Mouse (Mus musculus): ENCODE data around the gene Nectin2.

Gene Nectin2

DNA sequence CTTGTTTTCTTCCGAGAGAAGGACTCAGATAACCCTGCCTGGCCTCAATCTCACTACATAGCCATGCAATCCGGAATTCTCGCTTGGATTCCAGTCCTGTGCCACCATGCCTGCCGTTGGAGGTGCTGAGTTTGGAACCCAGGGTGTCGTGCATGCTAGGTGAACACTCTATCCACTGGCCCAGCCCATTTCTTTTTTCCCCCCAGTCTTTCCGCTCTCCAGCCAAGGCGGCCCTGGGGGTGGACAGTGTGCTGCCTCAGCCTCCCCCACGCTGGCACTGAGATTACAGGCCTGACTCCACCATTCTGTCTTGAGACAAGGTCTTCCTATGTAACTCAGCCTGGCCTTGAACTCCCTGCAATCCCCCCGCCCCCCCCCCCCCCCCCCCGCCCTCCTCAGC lies 4.3 kb downstream of the Nectin2 start:
- no peak for DNase-seq (ENCODE audit: low read depth, low spot score)

DNA sequence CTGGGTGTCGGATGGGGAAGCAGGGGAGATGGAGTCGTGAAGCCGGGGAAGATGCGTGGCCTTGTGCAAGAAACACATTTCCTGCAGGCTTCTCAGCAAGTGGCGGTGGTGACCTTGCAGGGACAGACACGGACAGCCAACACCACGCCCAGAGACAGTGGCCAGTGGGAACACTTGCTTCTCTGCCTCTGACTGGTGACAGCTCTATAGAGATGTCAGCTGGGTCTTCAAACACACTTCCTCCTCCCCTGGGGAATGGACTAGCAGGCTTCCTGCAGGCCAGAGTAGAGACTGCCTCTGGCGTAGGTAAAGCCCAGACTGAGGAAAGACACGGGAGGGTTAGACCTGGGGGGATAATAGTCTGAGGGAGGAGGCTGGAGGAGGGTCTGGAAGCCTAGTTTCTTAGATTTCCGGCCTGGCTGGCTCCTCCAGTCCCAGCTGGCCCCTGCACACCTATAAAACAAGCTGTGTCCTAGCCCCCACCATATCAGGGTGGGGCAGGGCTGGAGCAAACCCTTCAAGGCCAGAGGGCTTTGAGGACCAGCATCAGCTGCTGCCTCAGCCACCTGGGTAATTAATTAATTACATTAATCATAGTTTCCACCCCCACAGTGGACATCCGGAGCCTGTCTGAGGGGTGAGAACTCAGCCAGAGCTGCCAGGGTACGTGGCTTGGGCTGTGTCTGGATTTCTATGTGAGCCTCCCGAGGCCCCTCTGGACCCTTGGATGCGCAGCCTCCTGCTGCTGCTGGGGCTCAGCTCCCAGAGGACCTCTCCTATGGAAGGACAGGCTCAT lies 5.5 kb downstream of the Nectin2 start:
- DNase-seq (ENCODE audit: low read depth, low spot score), result no peak

GRCm38 (mm10) chr7:19743791-19744190 lies 6.5 kb downstream of the Nectin2 start:
- no peak for DNase-seq (ENCODE audit: low read depth, low spot score)

DNA sequence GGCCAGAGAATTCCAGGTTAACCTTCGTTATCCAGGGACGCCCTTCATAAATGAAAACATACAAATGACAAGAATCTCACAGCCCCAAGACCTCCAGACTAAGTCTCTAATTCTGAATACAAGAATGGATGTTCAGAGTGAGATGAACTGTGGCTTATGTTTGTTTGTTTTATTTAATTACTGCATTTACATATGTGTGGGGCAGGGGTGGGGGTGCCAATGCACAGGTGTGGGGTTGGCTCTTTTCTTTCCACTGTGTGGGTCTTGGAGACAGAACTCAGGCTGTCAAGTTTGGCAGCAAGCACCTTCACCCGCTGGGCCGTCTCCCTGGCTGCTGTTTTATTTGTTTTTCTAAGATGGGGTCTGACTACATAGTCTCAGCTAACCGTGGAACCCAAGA lies 7.8 kb downstream of the Nectin2 start:
- DNase-seq (ENCODE audit: low read depth, low spot score), result no peak

DNA sequence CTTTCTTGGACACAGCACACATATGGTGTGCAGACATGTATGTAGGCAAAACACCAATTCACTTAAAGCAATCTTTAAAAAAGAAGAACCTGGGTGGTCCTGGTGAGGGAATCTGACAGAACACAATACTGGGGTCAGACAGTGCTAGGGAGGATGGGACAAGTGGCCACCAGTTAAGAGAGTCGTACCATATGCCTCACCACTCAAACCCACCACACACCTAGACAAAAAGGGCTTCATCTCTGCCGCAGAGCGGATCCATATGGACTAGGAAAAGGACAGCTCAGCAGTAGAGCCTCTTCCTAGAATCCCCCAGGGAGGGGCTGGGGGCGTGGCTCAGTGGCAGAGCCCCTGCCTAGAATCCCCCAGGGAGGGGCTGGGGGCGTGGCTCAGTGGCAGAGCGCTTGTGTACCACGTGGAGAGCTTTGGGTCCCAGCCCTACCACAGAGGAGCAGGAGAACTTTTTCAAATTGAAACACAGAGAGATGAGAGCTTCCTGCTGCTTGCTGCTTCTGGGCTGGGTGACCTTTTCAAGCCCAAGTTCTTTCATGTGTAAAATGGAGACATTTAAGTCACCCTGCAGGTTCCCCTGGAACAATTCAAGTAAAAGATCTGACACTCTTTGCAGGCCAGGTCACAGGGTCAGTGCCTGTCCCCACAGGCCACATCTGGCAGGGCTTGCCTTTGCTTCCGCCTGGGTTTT lies 8.8 kb downstream of the Nectin2 start:
- DNase-seq (ENCODE audit: low read depth, low spot score), result no peak

DNA sequence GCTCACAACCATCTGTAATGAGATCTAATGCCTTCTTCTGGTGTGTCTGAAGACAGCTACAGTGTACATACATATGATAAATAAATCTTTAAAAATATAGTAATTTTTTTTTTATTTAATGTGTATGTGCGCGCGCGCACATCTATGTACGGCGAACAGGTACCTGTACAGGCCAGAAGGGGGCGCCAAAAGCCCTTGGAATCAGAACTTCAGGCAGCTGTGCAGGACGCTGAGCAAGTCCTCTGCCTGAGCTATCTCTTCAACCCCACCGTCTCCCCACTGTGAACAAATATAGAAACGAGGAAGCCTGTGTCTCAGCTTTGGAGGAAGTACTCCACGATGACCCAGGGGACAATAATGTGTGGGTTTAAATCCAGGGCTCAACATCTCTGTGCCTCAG lies 10.0 kb downstream of the Nectin2 start:
- no peak for DNase-seq (ENCODE audit: low read depth, low spot score)

GRCm38 (mm10) chr7:19738771-19739170 lies 11.5 kb downstream of the Nectin2 start:
- DNase-seq (ENCODE audit: low read depth, low spot score), result no peak

DNA sequence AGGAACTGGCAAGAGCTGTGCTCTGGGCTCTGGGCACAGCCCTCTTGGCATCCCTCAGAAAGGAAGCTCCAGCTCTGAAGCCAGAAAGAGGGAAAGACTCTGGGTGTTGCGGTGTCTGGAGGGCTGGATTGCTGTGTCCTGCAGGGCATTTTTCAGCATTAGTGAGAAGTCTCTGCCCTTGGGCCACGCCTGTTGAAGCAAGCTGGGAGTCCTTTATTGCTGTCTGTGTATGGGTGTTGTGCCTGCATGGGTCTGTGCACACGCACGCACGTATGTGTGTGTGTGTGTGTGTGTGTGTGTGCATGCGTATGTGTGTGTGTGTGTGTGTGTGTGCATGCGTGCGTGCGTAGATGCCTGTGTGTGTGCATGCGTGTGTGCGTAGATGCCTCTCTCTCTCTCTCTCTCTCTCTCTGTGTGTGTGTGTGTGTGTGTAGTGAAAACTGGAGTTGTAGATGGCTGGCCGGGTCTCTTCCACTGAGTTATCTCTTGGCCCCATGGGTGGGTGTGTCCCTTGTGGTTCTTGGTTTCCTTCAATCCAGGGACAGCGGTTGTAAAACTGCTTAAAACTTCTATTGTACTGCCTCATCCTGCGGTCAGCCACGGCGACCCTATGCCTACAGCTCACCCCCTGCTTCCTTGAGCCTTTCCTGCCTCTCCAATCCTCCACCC lies 13.8 kb downstream of the Nectin2 start:
- DNase-seq (ENCODE audit: low read depth, low spot score), result no peak

DNA sequence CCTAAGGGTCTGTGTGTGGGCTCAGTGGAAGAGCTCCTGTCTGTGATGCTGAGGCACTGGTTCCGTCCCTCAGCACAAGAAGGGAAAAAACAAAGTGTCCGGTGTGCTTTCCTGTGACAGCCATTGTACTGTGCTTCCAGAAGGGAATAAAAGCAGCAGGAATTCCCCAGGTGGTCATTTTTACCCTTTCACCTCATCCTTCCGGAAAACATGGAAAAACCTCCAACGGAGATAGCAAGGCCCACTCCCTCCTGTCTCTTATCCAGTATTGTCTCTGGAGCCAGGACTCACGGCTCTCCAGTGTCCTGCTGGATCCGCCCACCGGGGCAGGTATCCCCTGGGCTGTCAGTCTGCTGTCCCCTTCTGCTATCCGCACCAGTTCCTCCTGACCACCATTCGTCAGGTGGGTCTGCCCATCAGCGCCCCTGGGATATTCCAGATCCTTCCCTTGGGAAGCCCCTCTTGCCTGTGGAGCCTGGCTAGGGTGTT lies 16.1 kb downstream of the Nectin2 start:
- DNase-seq (ENCODE audit: low read depth, low spot score), result no peak

- no peak for DNase-seq (ENCODE audit: low read depth, low spot score)
Measured at GRCm38 (mm10) chr7:19726541-19726940, 23.7 kb downstream of the Nectin2 start.

DNA sequence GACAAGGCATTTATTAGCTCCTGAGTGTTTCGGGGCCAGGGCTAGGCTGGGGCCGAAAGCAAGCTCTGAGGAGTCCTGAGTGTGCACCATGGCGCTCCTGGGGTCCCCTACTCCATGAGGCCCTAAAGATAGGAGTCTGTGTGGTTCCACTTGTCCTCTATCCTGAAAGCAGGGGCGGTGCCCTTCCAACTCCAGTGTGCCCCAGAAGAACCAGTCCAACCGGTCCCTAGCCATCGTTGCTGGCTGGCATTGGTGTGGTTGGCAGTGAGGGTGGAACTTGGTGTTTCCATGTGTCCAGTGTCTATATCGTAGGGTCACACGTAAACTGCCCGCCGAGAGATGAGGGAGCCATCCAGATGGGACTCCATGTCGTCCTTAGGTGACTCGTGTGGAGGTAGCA lies 26.1 kb downstream of the Nectin2 start:
- no peak for DNase-seq (ENCODE audit: low read depth, low spot score)

GRCm38 (mm10) chr7:19722754-19723195 lies 27.5 kb downstream of the Nectin2 start:
- no peak for DNase-seq (ENCODE audit: low read depth, low spot score)

DNA sequence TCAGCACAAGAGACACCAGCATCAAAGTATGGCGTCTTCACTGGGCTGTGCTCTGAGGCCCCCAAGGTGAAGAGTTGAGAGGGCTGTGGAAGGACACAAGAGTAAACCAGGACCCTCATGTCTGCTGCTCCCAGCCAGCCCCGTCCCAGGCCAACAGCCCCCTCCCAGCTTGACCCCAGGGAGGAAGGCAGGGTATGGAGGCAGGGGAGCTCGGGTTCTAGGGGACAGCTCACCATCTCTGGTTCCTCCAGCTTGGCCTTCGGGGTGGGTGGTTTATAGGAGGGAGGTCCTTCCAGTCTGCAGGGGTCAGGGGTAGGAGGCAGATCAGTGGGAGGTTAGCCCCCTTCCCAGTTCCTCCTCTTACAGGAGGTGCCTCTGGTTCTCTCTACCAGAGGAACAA lies 31.1 kb downstream of the Nectin2 start:
- DNase-seq (ENCODE audit: low read depth, low spot score), result no peak

DNA sequence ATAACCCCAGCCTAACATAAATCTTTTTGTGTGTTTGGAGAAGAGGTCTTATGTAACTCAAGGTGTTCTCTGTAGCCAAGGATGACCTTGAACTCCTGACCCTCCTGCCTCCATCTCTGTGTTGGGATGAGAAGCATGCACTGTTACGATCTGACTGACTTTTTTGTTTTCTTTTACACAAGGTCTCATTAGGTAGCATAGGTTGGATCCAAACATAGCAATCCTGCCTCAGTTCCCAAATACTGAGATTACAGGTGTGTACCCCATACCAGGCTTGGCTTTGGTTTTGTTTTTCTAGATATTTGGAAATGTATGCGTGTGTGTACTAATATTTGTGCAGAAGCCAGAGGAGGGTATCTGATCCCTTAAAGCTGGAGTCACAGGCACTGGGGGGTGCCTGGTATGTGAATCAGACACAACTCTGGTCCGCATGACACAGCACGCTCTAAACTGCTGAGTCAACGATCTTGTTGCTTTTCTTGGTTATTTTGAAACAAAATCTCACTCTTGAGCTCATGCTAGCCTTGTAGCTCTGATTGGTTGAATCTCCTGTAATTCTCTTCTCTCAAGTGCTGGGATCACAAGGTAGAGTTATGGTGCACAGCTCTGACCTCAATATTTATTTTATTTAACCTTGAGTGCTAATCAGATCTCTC lies 31.9 kb downstream of the Nectin2 start:
- no peak for DNase-seq (ENCODE audit: low read depth, low spot score)

DNA sequence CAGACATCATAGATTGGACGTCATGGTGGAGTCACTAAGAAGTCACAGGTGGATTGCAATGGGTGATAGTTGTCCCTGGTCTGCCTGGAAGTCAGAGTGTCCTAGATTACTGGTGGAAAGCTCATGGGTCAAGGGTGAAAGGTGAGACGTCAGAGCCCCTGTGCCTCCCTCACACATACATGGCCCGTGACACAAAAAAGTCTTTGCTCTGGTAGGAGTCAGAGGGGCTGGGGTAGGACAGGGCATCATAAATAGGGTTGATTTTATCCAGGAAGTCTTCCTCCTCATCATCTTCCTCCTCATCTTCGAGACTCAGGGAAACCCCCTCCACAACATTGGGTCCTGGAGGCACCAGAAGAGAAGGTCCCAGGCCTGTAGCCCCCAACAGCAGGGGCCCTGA lies 32.9 kb downstream of the Nectin2 start:
- DNase-seq (ENCODE audit: low read depth, low spot score), result no peak

DNA sequence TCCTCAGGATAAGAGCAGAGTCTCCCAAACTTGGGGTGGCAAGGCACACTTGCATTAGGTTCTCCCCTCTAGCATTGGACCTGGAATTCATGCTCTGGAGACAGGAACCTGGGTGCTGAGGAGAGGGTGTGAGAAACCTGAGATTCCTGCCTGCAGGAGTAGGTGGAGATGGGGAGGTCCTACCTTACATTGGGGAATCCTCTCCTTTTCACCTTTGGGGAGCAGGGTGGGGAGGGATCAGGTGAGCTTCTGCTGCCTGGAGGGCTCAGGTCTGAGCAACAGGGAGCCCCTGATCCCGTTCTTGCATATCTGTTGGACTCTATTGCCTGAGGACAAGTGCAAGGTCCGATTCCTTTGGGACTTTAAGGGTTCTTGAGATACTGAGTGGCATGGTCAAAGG lies 33.5 kb downstream of the Nectin2 start:
- no peak for DNase-seq (ENCODE audit: low read depth, low spot score)

DNA sequence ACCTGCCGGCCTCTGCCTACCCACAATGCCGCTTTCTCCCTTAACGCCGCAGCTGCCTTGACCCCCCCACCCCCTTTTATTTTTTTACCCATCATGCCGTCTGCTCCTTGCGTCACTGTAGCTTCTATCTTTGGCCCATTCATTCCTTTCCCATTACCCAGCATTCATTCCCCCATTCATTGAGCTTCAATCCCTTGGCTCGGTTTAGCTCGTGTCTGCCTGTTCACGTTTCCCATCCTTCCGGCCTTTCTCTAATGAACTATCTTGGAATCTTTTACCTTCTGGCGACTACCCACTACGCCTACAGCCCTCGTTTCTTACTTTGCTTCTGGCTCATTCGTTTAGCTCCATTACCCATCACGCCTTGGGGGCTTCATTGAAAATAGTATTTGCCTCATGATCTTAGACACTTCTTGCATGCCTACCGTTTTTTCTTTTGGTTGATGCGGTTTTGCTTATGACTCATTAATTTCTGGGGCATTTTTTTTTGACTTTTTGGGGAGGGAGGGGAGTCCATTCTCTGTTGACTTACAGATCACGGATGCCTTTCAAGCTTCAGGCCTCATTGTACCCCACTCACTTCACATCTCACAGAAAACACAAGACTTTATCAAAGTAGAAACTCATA lies 34.1 kb downstream of the Nectin2 start:
- DNase-seq (ENCODE audit: low read depth, low spot score), result no peak

GRCm38 (mm10) chr7:19715239-19716054 lies 34.8 kb downstream of the Nectin2 start, which contains the start of gene Tomm40:
TSS of gene Tomm40 (minus strand) at chr7:19715438.
- DNase-seq (ENCODE audit: low read depth, low spot score), result peak; percentile 99

DNA sequence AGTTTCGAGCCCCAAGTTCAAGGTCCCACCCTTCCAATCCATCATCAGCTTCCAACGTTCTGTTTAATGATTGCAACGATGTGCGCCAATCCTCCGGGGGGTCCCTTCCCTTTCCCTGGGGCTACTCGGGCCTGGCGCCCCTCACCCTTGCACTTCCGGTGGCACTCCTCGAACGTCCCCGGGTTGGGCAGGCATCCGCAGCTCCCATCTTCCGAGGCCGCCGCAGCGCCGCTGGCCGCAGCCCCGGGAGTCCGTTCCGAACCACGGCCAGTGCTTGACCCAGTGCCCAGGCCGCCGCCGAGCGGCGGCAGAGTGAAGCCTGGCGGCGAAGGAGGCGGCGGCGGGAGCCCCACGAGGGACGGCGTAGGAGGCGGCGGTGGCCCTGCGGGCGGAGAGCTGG lies 35.4 kb downstream of the Nectin2 start:
- DNase-seq (ENCODE audit: low read depth, low spot score), result no peak

- DNase-seq (ENCODE audit: low read depth, low spot score), result no peak
Measured at GRCm38 (mm10) chr7:19713598-19713997, 36.7 kb downstream of the Nectin2 start.

DNA sequence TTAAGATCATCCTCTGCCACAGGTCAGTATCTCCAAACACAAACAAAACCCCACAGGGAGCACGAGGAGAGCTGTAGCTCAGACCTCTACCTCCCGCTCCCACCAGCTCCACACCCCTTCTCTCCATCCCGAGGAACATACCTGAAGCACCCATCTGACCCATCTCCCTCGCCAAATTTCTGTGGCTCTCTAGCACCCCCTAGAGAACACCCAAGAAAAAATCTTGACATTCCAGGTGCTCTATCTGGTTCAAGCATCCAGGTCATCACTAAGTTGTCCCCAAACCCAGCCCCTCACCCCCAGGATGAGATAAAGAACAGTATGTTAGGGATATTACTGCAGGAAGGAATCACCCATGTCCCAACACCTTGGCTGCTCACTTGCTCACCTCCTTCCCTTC lies 37.1 kb downstream of the Nectin2 start:
- no peak for DNase-seq (ENCODE audit: low read depth, low spot score)
